Mouse (Mus musculus) embryonic facial prominence, embryonic 15.5 days (tissue): ENCODE data around the gene Arfgap3. TPM values are rescaled to one million over a fixed set of nuclear protein-coding genes. Genes with fewer than 3 reads are reported as not detected.
"Not testable (repeated sequence)": the region's sequence is repeated elsewhere in the genome, so short reads cannot be mapped to it uniquely, and the experiment has no call there.

Experiments used
- ATAC-seq: fragments of 200-750 bp; cut with Nextera tagmentation; 2 replicates; pipeline ENCODE4 v1.8.0; 2017; ENCODE audit warnings: low read depth, moderate TSS enrichment; ENCODE audit not compliant: insufficient number of reproducible peaks, low FRiP score, low TSS enrichment
- H3K27ac ChIP-seq: fragments of 300-500 bp; sonication (generic); replicated peaks from 2 replicates; pipeline ENCODE4 v1.5.1; 2015; ENCODE audit warnings: mild to moderate bottlenecking, inconsistent platforms
- H3K27me3 ChIP-seq: fragments of 300-500 bp; sonication (generic); 2 replicates; pipeline ENCODE4 v1.6.1; 2015; ENCODE audit warnings: inconsistent platforms
- H3K36me3 ChIP-seq: fragments of 300-500 bp; sonication (generic); 2 replicates; pipeline ENCODE4 v1.6.1; 2015; ENCODE audit warnings: mild to moderate bottlenecking, inconsistent platforms
- H3K4me1 ChIP-seq: fragments of 300-500 bp; sonication (generic); 2 replicates; pipeline ENCODE4 v1.6.1; 2015; ENCODE audit warnings: inconsistent platforms
- H3K4me2 ChIP-seq: fragments of 300-500 bp; sonication (generic); replicated peaks from 2 replicates; pipeline ENCODE4 v1.6.1; 2015; ENCODE audit warnings: mild to moderate bottlenecking, inconsistent platforms
- H3K4me3 ChIP-seq: fragments of 300-500 bp; sonication (generic); replicated peaks from 2 replicates; pipeline ENCODE4 v1.5.1; 2015; ENCODE audit warnings: mild to moderate bottlenecking, inconsistent platforms
- H3K9ac ChIP-seq: fragments of 300-500 bp; sonication (generic); 2 replicates; pipeline ENCODE4 v1.6.1; 2015; ENCODE audit warnings: inconsistent platforms
- H3K9me3 ChIP-seq: fragments of 300-500 bp; sonication (generic); replicated peaks from 2 replicates; pipeline ENCODE4 v1.6.1; 2016; ENCODE audit warnings: inconsistent platforms
- WGBS: fragments of 180-500 bp; shearing (Covaris S2); methylation state at CpG from one replicate; pipeline ENCODE4 v1.1.7; 2015; 5-methylcytosine and 5-hydroxymethylcytosine counted together
- polyA plus RNA-seq: library from polyadenylated mRNA; unstranded; fragments of >200 nt; fragmentation: Nextera tagmentation; extraction: Ambion mirVana; gene quantifications from 2 replicates; pipeline ENCODE4 v1.2.1, GENCODE M21; 2015

Arfgap3 gene
- 51.1 and 54.1 TPM in 2 replicates for polyA plus RNA-seq

GRCm38 (mm10) chr15:83349954-83350711, at the start of gene Arfgap3:
Gene Arfgap3, minus strand, starts transcription at chr15:83350247.
- peak within 1 kb of the TSS; percentile 85 for H3K4me3 ChIP-seq
- H3K4me1 ChIP-seq = peaks cover 25% of the 10 kb centered on the region
- no peaks in the 10 kb centered on the region for H3K27me3 ChIP-seq
- H3K36me3 ChIP-seq = peaks cover 4% of the 10 kb centered on the region; the same call in 1 of the 2 replicates
- ATAC-seq = peak; percentile 90
- peak within 1 kb of the TSS; percentile 76 for H3K4me2 ChIP-seq
- H3K9me3 ChIP-seq = no peaks in the 10 kb centered on the region
- under 1% methylated on average over 60 of the region's 60 CpGs for WGBS
- peak within 1 kb of the TSS; percentile 81 for H3K9ac ChIP-seq
- peak within 1 kb of the TSS; percentile 63 for H3K27ac ChIP-seq

- Histone ChIP-seq H3K9me3 (no peaks in the 10 kb centered on the region), H3K27ac (no peak overlapping the region), H3K27me3 (no peaks in the 10 kb centered on the region), H3K4me1 (peaks cover 10% of the 10 kb centered on the region), H3K4me3 (no peak overlapping the region), H3K4me2 (no peak overlapping the region), H3K9ac (no peak overlapping the region), H3K36me3 (peaks cover 30% of the 10 kb centered on the region)
- no peak for ATAC-seq
- 71% methylated on average over 2 of the region's 2 CpGs for WGBS
Measured at GRCm38 (mm10) chr15:83392722-83393121, 42.7 kb upstream of the Arfgap3 start.

GRCm38 (mm10) chr15:83387911-83388310, 37.9 kb upstream of the Arfgap3 start:
- Histone ChIP-seq H3K9ac (no peak overlapping the region), H3K4me3 (no peak overlapping the region), H3K36me3 (peaks cover 67% of the 10 kb centered on the region), H3K27me3 (no peaks in the 10 kb centered on the region), H3K9me3 (no peaks in the 10 kb centered on the region), H3K4me1 (no peaks in the 10 kb centered on the region), H3K4me2 (no peak overlapping the region), H3K27ac (no peak overlapping the region)
- ATAC-seq = no peak
- 89% methylated on average over 2 of the region's 2 CpGs for WGBS

GRCm38 (mm10) chr15:83383633-83384032, 33.6 kb upstream of the Arfgap3 start:
- no peak for ATAC-seq
- WGBS = 79% methylated on average over 2 of the region's 2 CpGs
- H3K36me3 ChIP-seq = peaks cover 78% of the 10 kb centered on the region
- H3K9ac ChIP-seq = no peak overlapping the region
- no peak overlapping the region for H3K4me2 ChIP-seq
- H3K4me1 ChIP-seq = no peaks in the 10 kb centered on the region
- no peak overlapping the region for H3K27ac ChIP-seq
- H3K27me3 ChIP-seq = no peaks in the 10 kb centered on the region
- H3K9me3 ChIP-seq = no peaks in the 10 kb centered on the region
- H3K4me3 ChIP-seq = no peak overlapping the region

- H3K36me3 ChIP-seq = peaks cover 78% of the 10 kb centered on the region
- 79% methylated on average over 5 of the region's 5 CpGs for WGBS
- H3K4me3 ChIP-seq = no peak overlapping the region
- H3K4me1 ChIP-seq = no peaks in the 10 kb centered on the region
- no peaks in the 10 kb centered on the region for H3K9me3 ChIP-seq
- no peak for ATAC-seq
- H3K27me3 ChIP-seq = no peaks in the 10 kb centered on the region
- no peak overlapping the region for H3K27ac ChIP-seq
- H3K9ac ChIP-seq = no peak overlapping the region
- no peak overlapping the region for H3K4me2 ChIP-seq
Measured at GRCm38 (mm10) chr15:83383136-83383535, 33.1 kb upstream of the Arfgap3 start.

GRCm38 (mm10) chr15:83382467-83382866, 32.4 kb upstream of the Arfgap3 start:
- no peak overlapping the region for H3K9ac ChIP-seq
- H3K4me3 ChIP-seq = no peak overlapping the region
- no peak for ATAC-seq
- H3K36me3 ChIP-seq = peaks cover 78% of the 10 kb centered on the region
- H3K27ac ChIP-seq = no peak overlapping the region
- H3K27me3 ChIP-seq = no peaks in the 10 kb centered on the region
- WGBS = 91% methylated on average over 4 of the region's 4 CpGs
- no peaks in the 10 kb centered on the region for H3K9me3 ChIP-seq
- H3K4me2 ChIP-seq = no peak overlapping the region
- H3K4me1 ChIP-seq = no peaks in the 10 kb centered on the region

- Histone ChIP-seq H3K4me1 (no peaks in the 10 kb centered on the region), H3K36me3 (peaks cover 41% of the 10 kb centered on the region), H3K27me3 (no peaks in the 10 kb centered on the region), H3K27ac (no peak overlapping the region), H3K9me3 (no peaks in the 10 kb centered on the region), H3K9ac (no peak overlapping the region), H3K4me2 (no peak overlapping the region), H3K4me3 (no peak overlapping the region)
- ATAC-seq = no peak
- 79% methylated on average over 4 of the region's 4 CpGs for WGBS
Measured at GRCm38 (mm10) chr15:83377153-83377552, 27.1 kb upstream of the Arfgap3 start.

- H3K4me1 ChIP-seq = no peaks in the 10 kb centered on the region
- ATAC-seq = no peak
- no peaks in the 10 kb centered on the region for H3K27me3 ChIP-seq
- no peak overlapping the region for H3K27ac ChIP-seq
- H3K4me2 ChIP-seq = no peak overlapping the region
- no peak overlapping the region for H3K4me3 ChIP-seq
- H3K9ac ChIP-seq = no peak overlapping the region
- 65% methylated on average over 4 of the region's 4 CpGs for WGBS
- H3K36me3 ChIP-seq = peaks cover 32% of the 10 kb centered on the region
- H3K9me3 ChIP-seq = no peaks in the 10 kb centered on the region
Measured at GRCm38 (mm10) chr15:83375136-83375535, 25.1 kb upstream of the Arfgap3 start.

GRCm38 (mm10) chr15:83374076-83374475, 24.0 kb upstream of the Arfgap3 start:
- Histone ChIP-seq H3K27me3 (no peaks in the 10 kb centered on the region), H3K9me3 (no peaks in the 10 kb centered on the region), H3K9ac (no peak overlapping the region), H3K4me3 (no peak overlapping the region), H3K4me1 (no peaks in the 10 kb centered on the region), H3K27ac (no peak overlapping the region), H3K4me2 (no peak overlapping the region), H3K36me3 (peaks cover 21% of the 10 kb centered on the region)
- no peak for ATAC-seq

- not testable (repeated sequence) for H3K4me3 ChIP-seq, H3K4me1 ChIP-seq, H3K9ac ChIP-seq, H3K9me3 ChIP-seq, H3K36me3 ChIP-seq, ATAC-seq, H3K27me3 ChIP-seq, H3K27ac ChIP-seq, H3K4me2 ChIP-seq
- WGBS = 92% methylated on average over 4 of the region's 4 CpGs
Measured at GRCm38 (mm10) chr15:83368702-83369101, 18.7 kb upstream of the Arfgap3 start.

GRCm38 (mm10) chr15:83368261-83368660, 18.2 kb upstream of the Arfgap3 start:
- no peak overlapping the region for H3K4me3 ChIP-seq
- H3K9me3 ChIP-seq = no peaks in the 10 kb centered on the region
- no peaks in the 10 kb centered on the region for H3K27me3 ChIP-seq
- H3K4me1 ChIP-seq = 0 out of 2 replicates have a peak, but pooled peaks cover 10% of the 10 kb centered on the region
- no peak for ATAC-seq
- WGBS = 75% methylated on average over 2 of the region's 2 CpGs
- H3K27ac ChIP-seq = no peak overlapping the region
- H3K4me2 ChIP-seq = no peak overlapping the region
- no peak overlapping the region for H3K9ac ChIP-seq
- H3K36me3 ChIP-seq = no peaks in the 10 kb centered on the region
